Mouse (Mus musculus): ENCODE measurements around the gene Cwc25.

Cwc25 gene

DNA sequence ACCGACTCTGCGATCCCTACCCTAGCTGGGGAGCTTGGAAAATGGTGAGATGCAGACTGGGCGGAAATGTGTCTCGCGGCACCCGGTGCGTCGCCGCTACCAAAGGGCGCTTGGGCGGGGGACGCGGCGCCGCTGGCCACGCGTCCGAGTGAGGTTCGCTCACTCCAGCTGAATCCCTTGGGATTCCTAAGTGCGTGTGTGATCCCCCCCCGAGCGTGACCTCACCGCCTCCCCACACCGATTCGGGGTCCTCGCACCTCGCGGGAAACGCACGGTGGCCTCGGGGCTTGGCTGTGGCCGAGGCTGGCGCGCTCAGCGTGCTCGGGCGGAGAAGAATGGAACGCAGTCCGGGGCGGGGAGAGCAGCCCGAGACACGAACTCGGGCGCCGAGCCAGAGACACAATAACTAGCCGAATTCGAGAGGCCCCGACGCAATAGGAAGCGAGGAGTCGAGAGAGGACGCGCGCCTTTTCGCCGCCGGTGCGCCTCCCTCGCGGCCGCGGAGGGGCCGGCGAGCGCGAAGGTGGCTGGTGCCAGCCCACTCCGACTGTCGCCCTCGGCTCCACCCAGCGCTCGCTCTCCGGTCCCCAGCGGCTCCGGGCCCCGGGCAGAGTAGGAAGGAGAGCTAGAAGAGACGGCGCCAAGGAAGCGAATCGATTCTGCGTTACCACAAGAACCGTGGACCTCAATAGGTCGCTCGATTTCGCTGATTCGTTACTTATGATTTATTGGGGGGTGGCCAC is 66.2 kb downstream of the Cwc25 start, which contains the start of gene Pcgf2:
Gene Pcgf2, minus strand, starts transcription at position 495 of the 743 bp plus-strand sequence.
- peak; percentile 71 for DNase-seq (ENCODE audit: low read depth, low spot score)

DNA sequence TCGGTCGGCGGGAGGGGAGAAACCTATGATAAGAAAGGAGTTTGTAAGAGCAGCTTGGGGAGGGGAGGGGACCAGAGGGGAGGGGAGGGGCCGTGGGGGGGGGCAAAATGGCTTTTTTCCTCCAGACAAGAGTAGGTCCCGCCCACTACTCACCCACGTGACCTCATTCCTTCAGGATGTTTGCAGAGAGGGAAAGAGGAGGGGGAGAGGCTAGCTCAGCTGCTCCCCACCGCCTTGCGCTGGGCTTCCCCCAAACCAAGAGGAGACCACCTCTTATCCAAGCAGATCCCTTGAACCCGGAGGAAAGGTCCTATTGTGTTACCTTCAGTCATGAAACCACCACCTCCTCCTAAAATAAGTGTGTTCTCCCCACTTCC is 66.7 kb downstream of the Cwc25 start:
- peak; percentile 57 for DNase-seq (ENCODE audit: low read depth, low spot score)

DNA sequence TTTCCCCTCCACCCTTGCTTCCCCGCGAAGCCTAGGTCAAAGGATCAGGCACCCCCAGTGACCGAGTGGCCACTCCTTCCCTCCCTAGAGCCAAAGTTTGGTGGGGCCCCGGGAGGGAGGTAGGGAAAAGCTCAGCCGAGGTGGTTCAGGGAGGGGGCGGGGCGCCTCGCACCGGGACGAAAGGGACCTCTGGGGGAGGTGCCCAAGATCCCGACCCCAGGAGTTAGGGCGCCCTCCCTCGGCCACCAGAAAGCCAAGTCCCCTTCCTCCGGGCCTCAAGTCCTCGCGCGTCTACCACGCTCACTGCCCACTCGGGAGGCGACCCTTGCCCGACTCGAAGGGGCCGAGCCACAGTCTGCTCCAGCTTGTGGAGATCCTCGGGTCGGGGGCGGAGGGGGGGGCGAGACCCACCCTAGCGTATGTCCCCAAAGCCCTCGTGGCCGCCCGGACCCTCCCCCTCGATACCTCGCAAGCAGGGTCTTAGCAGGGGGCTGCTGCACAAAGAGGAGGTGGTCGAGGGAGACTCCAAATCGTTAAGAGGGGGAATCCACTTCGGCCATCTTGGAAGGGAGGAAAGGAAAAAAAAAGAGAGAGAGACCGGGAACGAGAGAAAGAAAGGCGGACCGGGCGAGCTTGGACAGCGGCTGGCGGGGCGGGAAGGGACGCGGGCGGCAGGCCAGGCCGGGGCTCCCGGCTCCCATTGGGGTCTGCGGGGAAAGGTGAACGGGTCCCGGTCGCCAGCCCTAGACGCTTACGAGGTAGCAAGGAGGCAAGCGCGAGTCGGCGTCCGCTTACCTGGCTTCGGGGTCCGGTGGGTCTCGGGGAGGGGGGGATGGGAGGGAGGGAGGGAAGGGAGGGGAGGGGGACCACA is 67.4 kb downstream of the Cwc25 start:
- DNase-seq (ENCODE audit: low read depth, low spot score): peak; percentile 54

- no peak for DNase-seq (ENCODE audit: low read depth, low spot score)
Measured at GRCm38 (mm10) chr11:97697891-97698529, 68.3 kb downstream of the Cwc25 start.

DNA sequence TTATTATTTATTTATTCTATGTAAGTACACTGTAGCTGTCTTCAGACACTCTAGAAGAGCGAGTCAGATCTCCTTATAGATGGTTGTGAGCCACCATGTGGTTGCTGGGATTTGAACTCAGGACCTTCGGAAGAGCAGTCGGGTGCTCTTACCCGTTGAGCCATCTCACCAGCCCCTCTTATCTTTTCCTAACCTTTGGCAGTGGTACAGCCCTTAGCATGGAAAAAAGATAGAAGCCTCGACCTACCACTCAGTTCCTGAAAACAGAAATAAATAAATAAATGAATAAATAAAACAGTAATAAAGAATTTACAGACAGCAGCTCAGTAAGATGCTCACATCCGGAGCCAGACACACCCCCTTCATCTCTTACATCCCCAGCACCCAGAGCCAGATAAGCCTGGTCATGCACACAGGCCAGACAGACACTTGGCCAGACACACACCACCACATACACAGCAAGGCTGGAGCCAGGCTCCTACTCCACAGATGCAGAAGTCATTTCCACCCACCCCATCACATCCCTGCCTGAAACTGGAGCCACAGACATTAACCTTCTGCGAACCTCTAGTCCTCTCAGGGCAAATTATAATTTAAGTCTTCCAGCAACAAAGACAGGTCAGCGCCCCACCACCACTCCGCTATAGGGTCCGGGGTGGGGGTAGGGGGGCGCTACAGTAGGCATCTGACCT is 69.0 kb downstream of the Cwc25 start:
- DNase-seq (ENCODE audit: low read depth, low spot score): no peak

- DNase-seq (ENCODE audit: low read depth, low spot score): no peak
Measured at GRCm38 (mm10) chr11:97696669-97697068, 69.7 kb downstream of the Cwc25 start.

- DNase-seq (ENCODE audit: low read depth, low spot score): no peak
Measured at GRCm38 (mm10) chr11:97695712-97696401, 70.5 kb downstream of the Cwc25 start.
